Mouse (Mus musculus) midbrain, embryonic 11.5 days (tissue): Measurements from ENCODE around the gene Morc4. TPM values are rescaled to one million over a fixed set of nuclear protein-coding genes. Genes with fewer than 3 reads are reported as not detected.

Experiments
- ATAC-seq: fragments of 200-750 bp; cut with Nextera tagmentation; 2 replicates; pipeline ENCODE4 v1.8.0; 2017; ENCODE audit warnings: moderate TSS enrichment, moderate library complexity; ENCODE audit not compliant: low FRiP score
- DNase-seq: peaks from one replicate; pipeline ENCODE4 v3.0.0; 2015; ENCODE audit warnings: low spot score; ENCODE audit errors: missing footprints
- H3K27ac ChIP-seq: fragments of 300-500 bp; sonication (generic); 2 replicates; pipeline ENCODE4 v1.5.1; 2014; ENCODE audit warnings: low read depth, low read length
- H3K27me3 ChIP-seq: fragments of 300-500 bp; sonication (generic); 2 replicates; pipeline ENCODE4 v1.6.1; 2014; ENCODE audit warnings: mild to moderate bottlenecking, low read length, moderate library complexity, mixed read lengths; ENCODE audit not compliant: control insufficient read depth, insufficient read depth
- H3K36me3 ChIP-seq: fragments of 300-500 bp; sonication (generic); 2 replicates; pipeline ENCODE4 v1.6.1; 2014; ENCODE audit warnings: mild to moderate bottlenecking, low read length, moderate library complexity, mixed read lengths; ENCODE audit not compliant: control insufficient read depth, insufficient read depth
- H3K4me1 ChIP-seq: fragments of 300-500 bp; sonication (generic); 2 replicates; pipeline ENCODE4 v1.6.1; 2014; ENCODE audit warnings: low read length; ENCODE audit not compliant: control insufficient read depth, insufficient read depth
- H3K4me2 ChIP-seq: fragments of 300-500 bp; sonication (generic); 2 replicates; pipeline ENCODE4 v1.6.1; 2014; ENCODE audit warnings: mild to moderate bottlenecking, moderate library complexity
- H3K4me3 ChIP-seq: fragments of 300-500 bp; sonication (generic); 2 replicates; pipeline ENCODE4 v1.5.1; 2014; ENCODE audit warnings: low read depth, low read length
- H3K9ac ChIP-seq: fragments of 300-500 bp; sonication (generic); 2 replicates; pipeline ENCODE4 v1.6.1; 2014; ENCODE audit warnings: low read length
- H3K9me3 ChIP-seq: fragments of 300-500 bp; sonication (generic); 2 replicates; pipeline ENCODE4 v1.6.1; 2016; ENCODE audit warnings: low read length; ENCODE audit not compliant: control insufficient read depth
- WGBS: fragments of 180-500 bp; shearing (Covaris S2); extraction: QIAGEN DNeasy Blood & Tissue Kit; methylation state at CpG from one replicate; pipeline ENCODE4 v1.1.7; 2014; 5-methylcytosine and 5-hydroxymethylcytosine counted together
- polyA plus RNA-seq: library from polyadenylated mRNA; unstranded; fragments of >200 nt; fragmentation: Nextera tagmentation; extraction: Ambion mirVana; gene quantifications from 2 replicates; pipeline ENCODE4 v1.2.1, GENCODE M21; 2014

The Morc4 gene
- 8.1 and 9.0 TPM in 2 replicates for polyA plus RNA-seq

DNA sequence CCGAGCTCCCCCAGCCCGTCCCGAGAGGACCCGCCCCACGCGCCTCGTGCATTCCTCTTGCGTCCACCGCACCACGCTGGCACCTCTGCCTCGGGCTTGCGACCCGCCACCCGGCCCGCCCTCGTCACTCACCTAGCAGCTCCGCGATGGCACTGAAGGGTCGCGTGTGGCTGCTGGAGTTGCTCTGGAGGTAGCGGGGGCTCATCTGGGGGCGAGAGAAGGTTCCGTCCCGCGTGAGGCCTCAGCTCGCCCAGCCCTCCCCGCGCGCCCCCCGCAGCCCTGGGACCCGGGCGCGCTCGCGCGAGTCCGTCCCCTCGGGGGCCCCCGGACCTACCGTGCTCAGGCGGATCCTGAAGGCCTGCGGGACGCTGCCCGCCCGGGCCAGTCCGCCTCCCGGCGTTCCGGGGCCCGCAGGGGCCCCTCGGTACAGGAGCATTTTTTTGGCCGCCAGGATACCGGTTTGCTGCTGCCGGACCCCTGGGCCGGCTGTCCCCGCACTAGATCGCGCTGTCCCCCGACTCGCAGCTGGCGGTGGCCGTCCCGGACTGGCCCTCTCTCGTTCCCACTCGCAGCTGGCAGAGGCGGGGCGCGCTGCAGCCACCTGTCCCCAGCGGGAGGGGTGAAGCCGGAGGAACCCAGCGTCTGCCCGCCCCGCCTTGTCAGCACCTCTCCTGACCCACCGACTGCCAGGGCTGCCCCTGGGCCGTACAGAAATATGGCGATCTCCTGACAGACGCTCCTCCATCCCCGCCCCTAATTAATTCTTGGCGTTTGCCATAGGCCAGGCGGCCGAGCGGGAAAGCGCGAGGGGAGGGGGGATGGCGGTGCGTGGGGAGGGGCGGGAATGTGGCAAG lies at the start of gene Morc4:
Morc4 (minus strand) TSS at position 740 of the 854 bp plus-strand sequence.
- peaks cover 4% of the 10 kb centered on the region for H3K27me3 ChIP-seq
- H3K4me3 ChIP-seq: peak within 1 kb of the TSS; percentile 53
- H3K36me3 ChIP-seq: no peaks in the 10 kb centered on the region
- H3K4me1 ChIP-seq: no peaks in the 10 kb centered on the region
- ATAC-seq: peak; percentile 95
- peak within 1 kb of the TSS; percentile 68 for H3K4me2 ChIP-seq
- WGBS: 24% methylated on average over 51 of the region's 87 CpGs
- peak within 1 kb of the TSS; percentile 64 for H3K9ac ChIP-seq
- peak; percentile 88 for DNase-seq
- no peak within 1 kb of the TSS for H3K27ac ChIP-seq
- no peaks in the 10 kb centered on the region for H3K9me3 ChIP-seq

DNA sequence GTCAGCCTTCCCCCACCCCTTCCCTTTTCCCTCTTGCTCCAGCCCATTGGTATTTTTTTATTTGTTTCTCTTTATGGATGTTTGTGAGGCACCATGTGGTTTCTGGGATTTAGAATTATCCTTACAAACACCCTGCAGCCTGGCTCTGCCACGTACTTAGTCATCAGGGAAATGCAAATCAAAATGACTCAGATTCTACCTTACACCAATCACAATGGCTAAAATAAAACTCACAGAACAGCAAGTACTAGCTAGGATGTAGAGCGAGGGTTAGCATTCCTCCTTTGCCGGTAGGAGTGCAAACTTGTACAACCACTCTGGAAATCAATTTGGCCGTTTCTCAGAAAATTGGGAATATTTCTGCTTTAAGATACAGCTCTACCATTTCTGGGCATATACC lies 49.1 kb upstream of the Morc4 start:
- Histone ChIP-seq H3K4me2 (no peak overlapping the region), H3K27me3 (no peaks in the 10 kb centered on the region), H3K4me3 (no peak overlapping the region), H3K9me3 (no peaks in the 10 kb centered on the region), H3K36me3 (no peaks in the 10 kb centered on the region), H3K27ac (no peak overlapping the region), H3K9ac (no peak overlapping the region), H3K4me1 (no peaks in the 10 kb centered on the region)
- no peak for ATAC-seq
- no peak for DNase-seq
- 89% methylated on average over 4 of the region's 4 CpGs for WGBS

DNA sequence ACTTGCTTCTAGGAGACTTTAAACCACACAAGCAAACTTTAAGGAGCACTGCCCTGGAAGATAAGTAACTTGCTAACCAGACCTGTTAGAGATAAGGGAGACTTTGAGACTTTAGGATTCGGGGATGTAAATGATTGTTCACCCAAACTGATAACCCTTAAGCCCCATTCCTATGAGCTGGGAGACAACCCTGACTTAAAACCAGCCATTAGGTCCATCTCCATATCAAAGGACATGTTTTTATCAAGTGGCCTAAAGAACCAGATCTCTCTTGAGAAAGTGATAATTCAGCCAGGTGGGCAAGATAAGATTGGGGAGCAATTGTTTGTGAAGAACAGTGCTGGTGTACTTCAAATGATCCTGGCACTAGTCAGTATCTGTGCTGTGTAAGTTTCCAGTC lies 19.9 kb upstream of the Morc4 start:
- 83% methylated on average over 1 of the region's 1 CpGs for WGBS
- H3K4me1 ChIP-seq: no peaks in the 10 kb centered on the region

DNA sequence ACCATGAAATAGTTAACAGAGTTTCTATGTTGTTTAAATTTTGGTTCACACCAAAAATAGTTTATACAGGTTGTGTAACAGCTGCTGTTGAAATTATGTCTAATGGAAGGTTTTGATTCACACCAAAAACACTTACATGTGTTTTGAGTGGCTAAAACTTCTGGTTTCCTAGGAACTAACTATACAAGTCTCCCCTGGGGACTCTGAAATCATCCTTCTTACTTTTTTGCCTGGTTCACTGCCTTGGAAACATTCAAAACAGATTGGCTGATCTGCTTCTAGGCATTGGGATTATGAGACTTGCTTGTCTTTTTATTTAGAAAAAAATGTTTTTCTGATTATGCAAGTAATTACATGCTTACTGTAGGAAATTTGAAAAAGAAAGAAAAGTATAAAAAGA lies 11.7 kb upstream of the Morc4 start:
- H3K36me3 ChIP-seq: no peaks in the 10 kb centered on the region
- H3K27ac ChIP-seq: no peak overlapping the region
- H3K4me1 ChIP-seq: no peaks in the 10 kb centered on the region
- peaks cover 3% of the 10 kb centered on the region; the same call in 1 of the 2 replicates for H3K27me3 ChIP-seq
- H3K4me2 ChIP-seq: no peak overlapping the region
- no peak overlapping the region for H3K4me3 ChIP-seq
- no peak for ATAC-seq
- H3K9ac ChIP-seq: no peak overlapping the region
- no peaks in the 10 kb centered on the region for H3K9me3 ChIP-seq
- no peak for DNase-seq

More for the DNA sequence above, 19.9 kb upstream of the Morc4 start:
- Histone ChIP-seq H3K9ac (no peak overlapping the region), H3K4me3 (no peak overlapping the region), H3K4me2 (no peak overlapping the region), H3K9me3 (no peaks in the 10 kb centered on the region), H3K27ac (no peak overlapping the region), H3K36me3 (no peaks in the 10 kb centered on the region), H3K27me3 (no peaks in the 10 kb centered on the region)
- DNase-seq: no peak
- no peak for ATAC-seq

DNA sequence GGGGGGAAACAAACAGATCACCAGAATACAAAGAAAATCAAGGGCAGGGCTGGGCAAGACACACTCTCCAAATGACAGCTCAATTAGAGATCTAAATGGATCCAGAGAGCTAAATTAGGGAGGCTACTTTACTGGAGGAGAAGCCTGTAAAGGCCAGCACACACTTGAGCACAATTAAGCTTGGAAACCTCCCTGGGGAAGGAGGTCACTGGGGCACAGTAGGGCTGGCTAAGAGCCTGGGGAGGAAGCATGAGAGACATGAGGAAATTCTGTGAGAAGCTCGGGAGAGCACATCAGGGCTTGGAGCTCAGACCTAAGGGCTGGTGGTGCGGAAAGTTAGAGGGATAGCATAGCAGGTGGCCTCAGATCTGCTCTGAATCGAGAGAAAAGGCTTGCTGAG lies 6.5 kb upstream of the Morc4 start:
- Histone ChIP-seq H3K4me3 (no peak overlapping the region), H3K27me3 (peaks cover 8% of the 10 kb centered on the region), H3K9ac (no peak overlapping the region), H3K4me1 (no peaks in the 10 kb centered on the region), H3K9me3 (no peaks in the 10 kb centered on the region), H3K36me3 (no peaks in the 10 kb centered on the region), H3K4me2 (no peak overlapping the region), H3K27ac (no peak overlapping the region)
- 16% methylated on average over 3 of the region's 3 CpGs for WGBS
- ATAC-seq (no peak), DNase-seq (no peak)

DNA sequence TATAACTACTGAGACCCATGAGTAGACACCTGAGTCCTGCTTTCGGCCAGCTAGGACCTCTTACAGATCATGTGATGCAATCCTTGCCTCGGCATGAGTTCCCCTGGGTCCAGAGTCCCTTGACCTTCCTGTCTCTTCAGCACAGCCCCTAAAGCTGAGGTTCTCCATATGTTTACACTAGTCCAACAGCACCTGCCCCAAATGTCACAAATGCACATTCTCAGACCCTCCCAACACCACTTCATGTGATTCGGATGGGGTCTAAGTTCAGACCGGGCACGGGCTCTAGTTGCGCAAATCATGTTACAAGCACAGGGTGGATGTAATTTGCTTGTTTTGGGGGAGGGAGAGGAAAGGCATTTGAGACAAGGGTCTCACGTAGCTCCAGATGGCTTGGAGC lies 5.6 kb upstream of the Morc4 start:
- Histone ChIP-seq H3K4me1 (no peaks in the 10 kb centered on the region), H3K36me3 (no peaks in the 10 kb centered on the region), H3K27me3 (peaks cover 8% of the 10 kb centered on the region), H3K9ac (no peak overlapping the region), H3K4me3 (no peak overlapping the region), H3K9me3 (no peaks in the 10 kb centered on the region), H3K4me2 (no peak overlapping the region), H3K27ac (no peak overlapping the region)
- DNase-seq (no peak), ATAC-seq (no peak)
- WGBS: 87% methylated on average over 7 of the region's 7 CpGs

DNA sequence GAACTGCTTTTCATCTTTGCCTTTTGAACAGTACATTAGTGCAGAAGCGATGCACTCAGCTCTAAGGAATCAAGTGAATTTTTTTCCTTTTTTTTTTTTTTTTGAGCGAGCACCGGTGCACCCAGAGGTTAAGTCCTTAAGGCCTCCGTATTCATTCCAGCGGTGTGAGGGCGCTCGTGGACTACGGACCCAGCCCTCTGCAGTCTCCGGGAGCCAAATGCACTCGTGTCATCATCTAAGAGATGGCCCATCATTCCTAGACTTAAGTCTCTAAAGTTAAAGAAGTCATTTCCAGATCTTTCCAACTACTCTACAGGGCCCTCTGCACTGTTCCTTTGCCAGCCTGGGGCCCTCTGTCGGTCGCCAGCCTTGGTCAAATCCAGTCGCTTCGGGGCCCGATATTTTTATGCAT lies 1.2 kb downstream of the Morc4 start:
- peak; percentile 84 for DNase-seq
- 15% methylated on average over 15 of the region's 15 CpGs for WGBS
- H3K36me3 ChIP-seq: no peaks in the 10 kb centered on the region
- H3K4me1 ChIP-seq: no peaks in the 10 kb centered on the region
- H3K27me3 ChIP-seq: peaks cover 4% of the 10 kb centered on the region
- H3K27ac ChIP-seq: no peak overlapping the region
- peak overlapping the region; percentile 53 for H3K4me3 ChIP-seq
- H3K4me2 ChIP-seq: peak overlapping the region; percentile 68
- ATAC-seq: peak; percentile 33; the same call in 1 of the 2 replicates
- no peak overlapping the region for H3K9ac ChIP-seq
- no peaks in the 10 kb centered on the region for H3K9me3 ChIP-seq

DNA sequence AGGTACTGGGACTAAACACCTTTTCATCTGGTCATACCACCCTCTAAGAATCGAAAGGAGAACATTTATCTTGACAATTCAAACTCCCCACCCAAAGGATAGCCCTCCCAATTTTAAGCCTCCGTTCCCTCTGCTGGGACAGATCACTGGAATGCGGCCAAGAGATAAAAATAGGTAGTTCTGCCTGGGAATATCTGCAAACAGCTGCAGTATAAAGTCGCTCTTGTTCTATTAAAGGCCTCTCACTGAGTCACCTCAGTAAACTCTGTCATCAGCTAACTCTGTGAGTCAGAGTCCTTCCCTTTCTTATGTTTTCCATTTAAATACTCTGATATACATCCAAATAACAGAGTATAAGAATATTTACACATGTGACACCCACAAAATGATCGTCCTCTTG lies 12.1 kb downstream of the Morc4 start:
- Histone ChIP-seq H3K4me3 (no peak overlapping the region), H3K36me3 (no peaks in the 10 kb centered on the region), H3K9ac (no peak overlapping the region), H3K27me3 (peaks cover 2% of the 10 kb centered on the region; the same call in 1 of the 2 replicates), H3K27ac (no peak overlapping the region), H3K4me2 (no peak overlapping the region), H3K9me3 (no peaks in the 10 kb centered on the region), H3K4me1 (no peaks in the 10 kb centered on the region)
- WGBS: 91% methylated on average over 5 of the region's 5 CpGs
- ATAC-seq (no peak), DNase-seq (no peak)

DNA sequence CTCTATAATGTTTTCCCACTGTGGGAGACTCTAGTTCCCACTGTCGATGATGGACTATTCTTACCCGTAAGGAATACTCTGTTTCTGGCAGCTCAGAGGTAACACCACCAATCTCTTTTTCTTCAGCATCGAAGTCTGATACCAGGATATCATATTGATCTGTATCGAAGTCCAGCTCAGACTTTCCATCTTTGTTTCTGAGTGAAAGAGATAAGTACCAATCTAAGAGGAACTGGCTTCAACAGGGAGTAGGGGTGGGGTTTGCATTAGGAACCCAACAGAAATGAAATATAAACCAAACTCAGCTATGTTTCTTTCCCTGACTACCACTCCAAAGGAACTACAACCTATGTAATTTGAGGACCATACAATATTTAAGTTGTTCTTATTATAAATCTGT lies 16.7 kb downstream of the Morc4 start:
- DNase-seq (no peak), ATAC-seq (no peak)
- no peaks in the 10 kb centered on the region for H3K9me3 ChIP-seq
- H3K4me3 ChIP-seq: no peak overlapping the region
- H3K4me2 ChIP-seq: no peak overlapping the region
- WGBS: 91% methylated on average over 4 of the region's 4 CpGs
- H3K27me3 ChIP-seq: no peaks in the 10 kb centered on the region; the same call in 1 of the 2 replicates
- H3K36me3 ChIP-seq: no peaks in the 10 kb centered on the region
- no peaks in the 10 kb centered on the region for H3K4me1 ChIP-seq
- H3K9ac ChIP-seq: no peak overlapping the region
- no peak overlapping the region for H3K27ac ChIP-seq
